Mouse (Mus musculus): ENCODE measurements at regions not wholly inside any gene's neighbourhood (a gene's known extent, or its start where the extent isn't known, plus 50 kb on each side); places are given as distances from the start of the nearest gene placed in this dataset.

DNA sequence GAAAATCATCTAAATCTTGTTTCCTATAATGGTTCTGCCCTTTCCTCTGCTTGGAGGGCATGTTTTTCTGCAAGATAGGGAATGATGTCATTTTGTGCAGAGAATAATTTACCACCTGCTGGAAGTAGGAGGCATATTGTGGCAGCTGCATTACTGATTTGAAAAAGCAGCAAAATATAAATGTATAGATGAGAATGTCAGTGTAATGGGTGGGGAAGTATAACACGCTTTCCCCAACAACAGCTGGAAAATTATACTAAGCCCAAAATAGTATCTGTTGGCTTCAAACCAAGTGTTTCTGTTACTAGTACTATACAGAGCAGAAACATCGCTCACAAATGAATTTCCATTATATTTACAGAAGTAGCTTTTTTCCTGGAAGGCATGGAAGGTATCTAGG lies 1405.9 kb upstream of the Gje1 start:
- no peak for TF ChIP-seq CTCF (IDR thresholded peaks at IDR 0.05; ENCODE audit: borderline replicate concordance, extremely low read depth, insufficient read depth, insufficient read length)
- no peak for TF ChIP-seq POLR2A (IDR thresholded peaks at IDR 0.05; ENCODE audit: borderline replicate concordance, extremely low read depth, insufficient read depth, insufficient read length, poor library complexity, severe bottlenecking)

Measured in brain, embryonic 14.5 days (tissue).